Mouse (Mus musculus) liver, embryonic 14.5 days (tissue): ENCODE results near the gene Vti1b. TPM values are rescaled to one million over a fixed set of nuclear protein-coding genes. Genes with fewer than 3 reads are reported as not detected.

Source experiments
- ATAC-seq: fragments of 200-750 bp; cut with Nextera tagmentation; 2 replicates; pipeline ENCODE4 v1.8.0; 2017; ENCODE audit warnings: moderate number of reproducible peaks, mild to moderate bottlenecking, moderate library complexity; ENCODE audit not compliant: insufficient read depth
- DNase-seq, 3 experiments: peaks; one replicate each; pipeline ENCODE4 v3.0.0-alpha.2; 2012 to 2013; ENCODE audit warnings: low read depth in 3 of 3, low spot score in 3 of 3
- H3K27ac ChIP-seq: fragments of 300-500 bp; sonication (generic); 2 replicates; pipeline ENCODE4 v1.5.1; 2014; ENCODE audit warnings: moderate library complexity, mild to moderate bottlenecking, control low read depth, inconsistent platforms
- H3K27me3 ChIP-seq: fragments of 300-500 bp; sonication (generic); 2 replicates; pipeline ENCODE4 v1.6.1; 2014; ENCODE audit warnings: mild to moderate bottlenecking, low read length, moderate library complexity; ENCODE audit not compliant: control insufficient read depth, insufficient read depth
- H3K36me3 ChIP-seq: fragments of 300-500 bp; sonication (generic); replicated peaks from 2 replicates; pipeline ENCODE4 v1.6.1; 2014; ENCODE audit warnings: low read depth; ENCODE audit not compliant: control insufficient read depth, insufficient read depth
- H3K4me1 ChIP-seq, 2 experiments: fragments of 200-500 bp in 1 of 2; fragments of 300-500 bp in 1 of 2; sonication (generic) in 1 of 2; replicated peaks; 2 replicates each; pipeline ENCODE4 v1.6.1; 2012 to 2014; ENCODE audit warnings: antibody characterized with exemption in 1 of 2, inconsistent platforms in 1 of 2, low read length in 1 of 2; ENCODE audit not compliant: control insufficient read depth in 2 of 2, insufficient read depth in 2 of 2
- H3K4me2 ChIP-seq: fragments of 300-500 bp; sonication (generic); 2 replicates; pipeline ENCODE4 v1.6.1; 2014; ENCODE audit warnings: low read depth, mild to moderate bottlenecking, control low read depth, moderate library complexity
- H3K4me3 ChIP-seq, 2 experiments: fragments of 200-500 bp in 1 of 2; fragments of 300-500 bp in 1 of 2; sonication (generic) in 1 of 2; 2 replicates each; pipeline ENCODE4 v1.5.1; 2012 to 2014; ENCODE audit warnings: low read depth in 2 of 2, low read length in 2 of 2, mild to moderate bottlenecking in 2 of 2, control low read depth in 1 of 2, inconsistent platforms in 1 of 2, moderate library complexity in 1 of 2; ENCODE audit not compliant: insufficient read depth in 1 of 2
- H3K9ac ChIP-seq: fragments of 300-500 bp; sonication (generic); replicated peaks from 2 replicates; pipeline ENCODE4 v1.6.1; 2014; ENCODE audit warnings: mild to moderate bottlenecking, control low read depth, moderate library complexity
- H3K9me3 ChIP-seq: fragments of 300-500 bp; sonication (generic); 2 replicates; pipeline ENCODE4 v1.6.1; 2016; ENCODE audit warnings: low read length, mixed read lengths; ENCODE audit not compliant: control insufficient read depth
- CTCF ChIP-seq: IDR thresholded peaks from 2 replicates; pipeline ENCODE4 v1.5.1; 2016; ENCODE audit warnings: antibody characterized with exemption, low read depth, control low read depth
- EP300 ChIP-seq: IDR thresholded peaks from 2 replicates; pipeline ENCODE4 v1.6.1; 2016; ENCODE audit warnings: antibody characterized with exemption, low read depth
- WGBS: fragments of 180-500 bp; shearing (Covaris S2); extraction: QIAGEN DNeasy Blood & Tissue Kit; methylation state at CpG from one replicate; pipeline ENCODE4 v1.1.7; 2014; ENCODE audit not compliant: insufficient replicate concordance; 5-methylcytosine and 5-hydroxymethylcytosine counted together
- polyA plus RNA-seq, 2 experiments: library from polyadenylated mRNA; depleted of rRNA in 1 of 2; stranded (reverse) in 1 of 2; unstranded in 1 of 2; fragments of >200 nt; fragmentation: Nextera tagmentation in 1 of 2; extraction: Ambion mirVana in 1 of 2; gene quantifications; 2 replicates each; pipeline versions ENCODE4 v1.2.1 to v1.2.3; 2012 to 2014

Vti1b gene
- 9.5 and 16.0 TPM in 2 replicates for polyA plus RNA-seq (2012; rRNA removed)
- polyA plus RNA-seq (2014; fragmentation: Nextera tagmentation; extraction: Ambion mirVana) = 34.9 and 35.2 TPM in 2 replicates

DNA sequence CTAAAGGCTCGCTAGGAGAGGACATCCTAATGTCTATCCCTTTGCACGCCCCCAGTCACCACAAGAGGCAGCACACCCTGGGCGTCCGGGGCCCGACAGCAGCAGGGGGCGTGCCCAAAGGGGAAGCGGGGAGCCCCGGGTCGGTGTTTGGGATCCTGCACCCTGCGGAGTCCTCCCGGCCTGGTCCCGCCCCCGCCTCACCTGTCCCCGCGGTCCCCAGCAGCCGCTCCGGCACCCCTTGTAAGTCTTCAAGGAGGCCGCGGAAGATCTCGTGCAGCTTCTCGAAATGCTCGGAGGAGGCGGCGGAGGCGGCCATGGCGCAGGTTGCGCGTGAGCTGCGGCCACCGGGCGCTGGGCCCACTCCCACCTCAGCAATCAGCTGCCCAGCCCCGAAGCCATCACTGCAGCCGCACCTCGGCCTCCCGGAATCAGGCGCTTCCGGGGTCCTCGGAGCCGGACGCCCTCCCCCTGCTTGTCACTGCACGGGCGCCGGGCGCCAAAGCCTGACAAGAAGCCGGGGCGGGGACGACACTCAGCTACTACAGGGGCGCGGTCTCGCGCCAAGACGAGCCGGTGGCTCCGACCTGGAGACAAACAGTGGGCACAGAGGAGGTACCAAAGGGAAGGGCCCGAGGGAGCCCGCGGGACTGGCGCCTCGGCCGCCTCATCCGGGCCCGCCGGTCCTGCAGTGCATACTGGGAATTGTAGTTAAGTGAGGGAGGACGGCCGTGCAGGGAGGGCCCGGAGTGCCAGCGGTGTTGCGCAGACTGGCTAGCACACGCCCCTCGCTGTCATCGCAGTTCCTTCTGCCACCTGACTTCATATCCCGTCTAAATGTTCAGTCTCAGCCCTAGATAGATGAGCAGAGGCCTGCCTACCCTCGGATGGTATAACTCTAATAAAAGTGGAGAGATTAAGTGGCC lies at the start of gene Vti1b:
TSS of gene Vti1b (minus strand) at position 649 of the 923 bp plus-strand sequence.
- Histone ChIP-seq H3K27ac (peak within 1 kb of the TSS; percentile 63), H3K36me3 (peaks cover 4% of the 10 kb centered on the region; the same call in 1 of the 2 replicates), H3K9ac (peak within 1 kb of the TSS; percentile 75), H3K4me1 (peaks cover 9 to 14% of the 10 kb centered on the region in 2 experiments), H3K9me3 (no peaks in the 10 kb centered on the region), H3K4me2 (peak within 1 kb of the TSS; percentile 76), H3K4me3 (peak within 1 kb of the TSS; percentile 86 to 89), H3K27me3 (no peaks in the 10 kb centered on the region)
- TF ChIP-seq EP300 = 0 out of 2 replicates have a peak, but pooled peaks have one; percentile 24
- peak; percentile 83 for TF ChIP-seq CTCF
- WGBS = under 1% methylated on average over 72 of the region's 73 CpGs
- DNase-seq = peak; percentile 77 to 83 (median 79)
- peak; percentile 96 for ATAC-seq

DNA sequence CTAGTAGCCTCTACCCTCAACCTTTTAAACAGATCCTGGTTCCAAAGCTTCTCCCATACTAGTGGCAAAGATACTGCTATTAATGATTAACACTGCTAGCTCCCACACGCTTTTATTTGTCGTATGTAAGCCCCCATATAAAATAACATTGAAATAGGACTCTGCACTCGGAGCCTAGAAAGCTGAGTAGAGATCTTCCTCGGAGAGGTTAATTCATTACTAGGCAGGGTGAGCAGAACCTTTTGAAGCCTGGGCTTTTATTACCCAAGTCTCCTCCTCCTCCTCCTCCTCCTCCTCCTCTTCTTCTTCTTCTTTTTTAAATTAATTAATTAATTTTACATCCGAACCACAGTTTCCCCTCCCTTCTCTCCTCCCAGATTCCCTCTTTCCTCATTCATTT lies 45.0 kb upstream of the Vti1b start:
- no peaks in the 10 kb centered on the region for H3K9me3 ChIP-seq
- no peak overlapping the region for H3K4me2 ChIP-seq
- H3K4me3 ChIP-seq = no peak overlapping the region
- H3K27me3 ChIP-seq = no peaks in the 10 kb centered on the region
- ATAC-seq (no peak), DNase-seq (no peak)
- H3K36me3 ChIP-seq = no peaks in the 10 kb centered on the region
- H3K4me1 ChIP-seq = no peaks in the 10 kb centered on the region
- H3K27ac ChIP-seq = no peak overlapping the region
- 49% methylated on average over 5 of the region's 5 CpGs for WGBS
- TF ChIP-seq EP300 (no peak), CTCF (no peak)
- H3K9ac ChIP-seq = no peak overlapping the region

DNA sequence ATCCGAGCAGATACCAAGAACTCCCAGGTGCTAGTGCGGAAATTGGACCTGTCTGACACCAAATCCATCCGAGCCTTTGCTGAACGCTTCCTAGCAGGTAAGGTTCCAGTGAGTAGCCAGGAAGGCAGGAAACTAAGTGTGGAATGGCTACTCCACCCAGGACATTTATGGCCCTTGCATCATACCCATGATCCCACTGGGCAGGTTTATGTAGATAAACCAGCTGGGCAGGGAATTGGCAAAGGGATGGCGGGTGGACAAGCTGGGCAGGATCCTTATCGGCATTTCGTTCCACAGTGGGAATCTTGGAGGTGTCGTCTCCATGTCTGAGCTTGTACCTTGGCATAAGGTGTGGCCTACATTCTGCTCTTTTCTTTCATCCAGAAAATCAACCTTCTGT lies 39.0 kb upstream of the Vti1b start:
- no peak overlapping the region for H3K27ac ChIP-seq
- ATAC-seq (no peak), DNase-seq (no peak)
- no peaks in the 10 kb centered on the region for H3K27me3 ChIP-seq
- no peak overlapping the region for H3K4me2 ChIP-seq
- H3K9ac ChIP-seq = no peak overlapping the region
- H3K9me3 ChIP-seq = no peaks in the 10 kb centered on the region
- no peak for TF ChIP-seq EP300
- TF ChIP-seq CTCF = no peak
- no peaks in the 10 kb centered on the region for H3K4me1 ChIP-seq
- no peak overlapping the region for H3K4me3 ChIP-seq
- 72% methylated on average over 8 of the region's 8 CpGs for WGBS
- no peaks in the 10 kb centered on the region for H3K36me3 ChIP-seq

DNA sequence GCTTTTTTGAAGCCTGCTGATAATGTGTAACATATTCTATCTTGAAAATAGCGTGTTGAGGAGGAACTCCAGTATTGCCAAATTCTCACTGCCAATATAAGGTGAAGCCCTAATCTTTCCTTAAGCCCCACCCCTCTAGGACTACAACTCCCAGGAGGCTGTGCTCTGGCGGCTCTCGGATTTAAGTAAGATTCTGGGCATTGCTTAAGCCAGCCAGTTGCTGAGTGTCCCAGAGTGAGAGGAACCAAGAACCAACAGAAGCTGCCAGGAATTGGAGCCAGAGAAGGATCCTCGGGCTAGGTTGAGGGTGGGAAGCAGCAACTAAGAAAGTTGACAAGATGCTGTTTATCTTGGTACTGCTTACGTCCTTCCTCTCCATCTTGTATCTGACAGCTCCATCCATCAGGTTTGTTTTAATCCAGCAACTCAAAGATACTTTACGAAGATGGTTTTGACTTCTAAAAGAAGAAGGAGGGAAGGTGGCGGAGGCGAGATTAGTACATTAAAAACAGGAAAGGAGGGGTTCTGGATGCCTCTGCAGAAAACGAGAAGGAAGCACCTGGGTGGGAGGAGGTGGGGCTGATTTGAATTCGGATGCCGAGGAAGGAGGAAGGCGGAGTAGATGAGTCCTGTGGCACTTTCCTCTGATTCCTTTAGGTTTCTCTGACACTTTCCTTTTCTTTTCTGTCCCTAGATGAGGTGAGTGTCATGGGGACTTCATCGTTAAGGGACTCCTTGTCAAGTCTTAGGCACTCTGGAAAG lies 36.4 kb upstream of the Vti1b start, which contains the start of gene Rdh12:
TSS of gene Rdh12 (plus strand) at position 212 of the 762 bp plus-strand sequence.
- TF ChIP-seq EP300 (no peak), CTCF (no peak)
- WGBS = 3% methylated on average over 13 of the region's 13 CpGs
- peak within 1 kb of the TSS; percentile 8 to 51; a peak in 3 of 4 replicates for H3K4me3 ChIP-seq
- H3K4me1 ChIP-seq = no peaks in the 10 kb centered on the region
- no peaks in the 10 kb centered on the region for H3K36me3 ChIP-seq
- no peak within 1 kb of the TSS for H3K27ac ChIP-seq
- DNase-seq = no peak
- no peak within 1 kb of the TSS for H3K9ac ChIP-seq
- no peaks in the 10 kb centered on the region for H3K9me3 ChIP-seq
- H3K4me2 ChIP-seq = peak within 1 kb of the TSS; percentile 55
- no peaks in the 10 kb centered on the region for H3K27me3 ChIP-seq
- ATAC-seq = no peak
